Mouse (Mus musculus) MEL (cell line): ENCODE data around the gene Smyd3. TPM values are rescaled to one million over a fixed set of nuclear protein-coding genes. Genes with fewer than 3 reads are reported as not detected.

Experiments used
- DNase-seq: peaks from one replicate; pipeline ENCODE4 v3.0.0; 2011; ENCODE audit warnings: low read depth, low spot score
- H3K27ac ChIP-seq: 2 replicates; pipeline ENCODE4 v1.5.1; 2012; ENCODE audit warnings: low read depth, mild to moderate bottlenecking, control low read depth, low read length, moderate library complexity; ENCODE audit not compliant: control insufficient read depth
- H3K27me3 ChIP-seq, 2 experiments: fragments of 150-350 bp in 1 of 2; sonication (generic) in 1 of 2; 2 replicates each; pipeline ENCODE4 v1.6.1; 2012; ENCODE audit warnings: low read length in 2 of 2, mild to moderate bottlenecking in 2 of 2, improper control_type of control experiment in 1 of 2, moderate library complexity in 1 of 2; ENCODE audit not compliant: insufficient read depth in 2 of 2, control insufficient read depth in 1 of 2
- H3K36me3 ChIP-seq, 2 experiments: 2 replicates each; pipeline ENCODE4 v1.6.1; 2012 to 2014; ENCODE audit warnings: low read length in 2 of 2, improper control_type of control experiment in 1 of 2, inconsistent platforms in 1 of 2, mild to moderate bottlenecking in 1 of 2; ENCODE audit not compliant: insufficient read depth in 2 of 2, control insufficient read depth in 1 of 2
- H3K4me1 ChIP-seq, 2 experiments: fragments of 150-350 bp in 1 of 2; sonication (generic) in 1 of 2; 2 replicates each; pipeline ENCODE4 v1.6.1; 2012; ENCODE audit warnings: low read length in 2 of 2, improper control_type of control experiment in 1 of 2, mild to moderate bottlenecking in 1 of 2; ENCODE audit not compliant: insufficient read depth in 2 of 2, control insufficient read depth in 1 of 2
- H3K4me3 ChIP-seq, 2 experiments: fragments of 150-350 bp in 1 of 2; sonication (generic) in 1 of 2; 2 replicates each; pipeline ENCODE4 v1.5.1; 2012; ENCODE audit warnings: low read depth in 2 of 2, low read length in 2 of 2, mild to moderate bottlenecking in 2 of 2, moderate library complexity in 2 of 2, control low read depth in 1 of 2, improper control_type of control experiment in 1 of 2; ENCODE audit not compliant: control insufficient read depth in 1 of 2, insufficient read depth in 1 of 2
- H3K79me2 ChIP-seq: 2 replicates; pipeline ENCODE4 v1.6.1; 2012; ENCODE audit warnings: mild to moderate bottlenecking, low read length, moderate library complexity; ENCODE audit not compliant: control insufficient read depth, poor library complexity, insufficient read depth
- H3K9ac ChIP-seq: 2 replicates; pipeline ENCODE4 v1.6.1; 2012; ENCODE audit warnings: low read depth, mild to moderate bottlenecking, control low read depth, low read length, moderate library complexity; ENCODE audit not compliant: control insufficient read depth, poor library complexity, severe bottlenecking
- H3K9me3 ChIP-seq: fragments of 150-350 bp; sonication (generic); replicated peaks from 2 replicates; pipeline ENCODE4 v1.6.1; 2012; ENCODE audit warnings: mild to moderate bottlenecking, low read length, improper control_type of control experiment, moderate library complexity; ENCODE audit not compliant: insufficient read depth
- E2F4 ChIP-seq: IDR thresholded peaks from 2 replicates; pipeline ENCODE4 v1.6.1; 2011; ENCODE audit warnings: low read depth, low read length, improper control_type of control experiment, borderline replicate concordance
- HCFC1 ChIP-seq: IDR thresholded peaks from 2 replicates; pipeline ENCODE4 v1.6.1; 2012; ENCODE audit warnings: low read depth, mild to moderate bottlenecking, inconsistent platforms, low read length, improper control_type of control experiment, moderate library complexity
- JUND ChIP-seq: IDR thresholded peaks from 2 replicates; pipeline ENCODE4 v1.6.1; 2011; ENCODE audit warnings: low read depth, mild to moderate bottlenecking, improper control_type of control experiment, low read length
- MAX ChIP-seq: IDR thresholded peaks from 2 replicates; pipeline ENCODE4 v1.6.1; 2011; ENCODE audit warnings: low read length, improper control_type of control experiment
- MXI1 ChIP-seq: IDR thresholded peaks from 2 replicates; pipeline ENCODE4 v1.6.1; 2011; ENCODE audit warnings: mild to moderate bottlenecking, low read depth, low read length, improper control_type of control experiment
- MYC ChIP-seq: IDR thresholded peaks from 2 replicates; pipeline ENCODE4 v1.6.1; 2011; ENCODE audit warnings: low read depth, mild to moderate bottlenecking, low read length, improper control_type of control experiment, moderate library complexity
- NRF1 ChIP-seq: IDR thresholded peaks from 2 replicates; pipeline ENCODE4 v1.6.1; 2014; ENCODE audit warnings: low read depth, mild to moderate bottlenecking, inconsistent platforms, low read length, improper control_type of control experiment, moderate library complexity; ENCODE audit not compliant: poor library complexity, insufficient read depth, severe bottlenecking
- POLR2A ChIP-seq, 2 experiments: IDR thresholded peaks; 2 replicates each; pipeline ENCODE4 v1.6.1; 2011 to 2012; ENCODE audit warnings: low read length in 2 of 2, mild to moderate bottlenecking in 2 of 2, control low read depth in 1 of 2, improper control_type of control experiment in 1 of 2, low read depth in 1 of 2, moderate library complexity in 1 of 2; ENCODE audit not compliant: control insufficient read depth in 1 of 2, insufficient read depth in 1 of 2, poor library complexity in 1 of 2
- POLR2AphosphoS2 ChIP-seq: IDR thresholded peaks from 2 replicates; pipeline ENCODE4 v1.6.1; 2011; ENCODE audit warnings: low read length, improper control_type of control experiment
- RAD21 ChIP-seq: IDR thresholded peaks from 2 replicates; pipeline ENCODE4 v1.6.1; 2011; ENCODE audit warnings: mild to moderate bottlenecking, low read depth, low read length, improper control_type of control experiment
- RCOR1 ChIP-seq: IDR thresholded peaks from 2 replicates; pipeline ENCODE4 v1.6.1; 2012; ENCODE audit warnings: low read depth, mild to moderate bottlenecking, inconsistent platforms, low read length, improper control_type of control experiment
- SIN3A ChIP-seq: IDR thresholded peaks from 2 replicates; pipeline ENCODE4 v1.6.1; 2012; ENCODE audit warnings: low read length, improper control_type of control experiment, inconsistent platforms
- TCF12 ChIP-seq: IDR thresholded peaks from 2 replicates; pipeline ENCODE4 v1.6.1; 2014; ENCODE audit warnings: low read depth, mild to moderate bottlenecking, inconsistent platforms, low read length, improper control_type of control experiment, moderate library complexity
- USF1 ChIP-seq: IDR thresholded peaks from 2 replicates; pipeline ENCODE4 v1.6.1; 2014; ENCODE audit warnings: low read depth, mild to moderate bottlenecking, inconsistent platforms, low read length, improper control_type of control experiment, moderate library complexity
- ZMIZ1 ChIP-seq: IDR thresholded peaks from 2 replicates; pipeline ENCODE4 v1.6.1; 2012; ENCODE audit warnings: low read depth, mild to moderate bottlenecking, inconsistent platforms, low read length, improper control_type of control experiment, moderate library complexity
- ZNF384 ChIP-seq: IDR thresholded peaks from 2 replicates; pipeline ENCODE4 v1.6.1; 2012; ENCODE audit warnings: low read depth, mild to moderate bottlenecking, inconsistent platforms, low read length, improper control_type of control experiment
- polyA plus RNA-seq, 2 experiments: library from polyadenylated mRNA; stranded (reverse) in 1 of 2; unstranded in 1 of 2; fragments of >175 nt in 1 of 2; fragments of >200 nt in 1 of 2; gene quantifications; 2 replicates each; pipeline versions ENCODE4 v1.2.1 to v1.2.4; 2012; ENCODE audit warnings: low replicate concordance in 2 of 2, low read depth in 1 of 2; ENCODE audit not compliant: insufficient read length in 2 of 2, insufficient read depth in 1 of 2, missing spikeins in 1 of 2
- total RNA-seq: library from RNA; depleted of rRNA; stranded (reverse); fragments of 300-350 nt; gene quantifications from 2 replicates; pipeline ENCODE4 v1.2.3, GENCODE M21; 2012

Smyd3 gene
- total and polyA plus RNA-seq, 3 experiments: 13.3 to 18.2 TPM; not detected in 1

GRCm38 (mm10) chr1:179136461-179137144, 381.2 kb downstream of the Smyd3 start:
- Histone ChIP-seq H3K27ac (no peak overlapping the region), H3K36me3 (no peaks in the 10 kb centered on the region), H3K9ac (no peak overlapping the region), H3K4me3 (no peak overlapping the region), H3K4me1 (no peaks in the 10 kb centered on the region), H3K27me3 (no peaks in the 10 kb centered on the region), H3K9me3 (no peaks in the 10 kb centered on the region), H3K79me2 (no peaks in the 10 kb centered on the region)
- no peak for TF ChIP-seq POLR2AphosphoS2
- no peak for TF ChIP-seq JUND
- TF ChIP-seq USF1: no peak
- no peak for TF ChIP-seq MXI1
- TF ChIP-seq RAD21: no peak
- no peak for TF ChIP-seq SIN3A
- no peak for DNase-seq

- Histone ChIP-seq H3K36me3 (no peaks in the 10 kb centered on the region; a peak in 1 of 4 replicates), H3K4me3 (no peak overlapping the region), H3K4me1 (no peaks in the 10 kb centered on the region), H3K9me3 (no peaks in the 10 kb centered on the region)
- TF ChIP-seq MYC (no peak), HCFC1 (no peak), JUND (no peak), TCF12 (no peak), ZNF384 (no peak), RCOR1 (no peak), E2F4 (no peak), ZMIZ1 (no peak), MXI1 (no peak), POLR2A (IDR thresholded peaks at IDR 0.05; ENCODE audit: control insufficient read depth in 1 of 2, insufficient read depth in 1 of 2, low read depth in 1 of 2, low read length in 2 of 2, poor library complexity in 1 of 2) (no peak), MAX (no peak), NRF1 (no peak)
- TF ChIP-seq, all 39 proteins: peak for 0
- Histone ChIP-seq H3K27ac (no peak overlapping the region), H3K79me2 (no peaks in the 10 kb centered on the region), H3K9ac (no peak overlapping the region), H3K27me3 (no peaks in the 10 kb centered on the region)
- DNase-seq: no peak
These were observed 387.8 kb downstream of the Smyd3 start for GRCm38 (mm10) chr1:179129995-179130394.
